Mouse (Mus musculus) MEL (cell line): ENCODE results near the gene Rps6kc1.

Source experiments
- CHD1 ChIP-seq: IDR thresholded peaks from 2 replicates; pipeline ENCODE4 v1.6.1; 2012; ENCODE audit warnings: low read depth, mild to moderate bottlenecking, inconsistent platforms, low read length, improper control_type of control experiment
- CHD2 ChIP-seq: IDR thresholded peaks from 2 replicates; pipeline ENCODE4 v1.6.1; 2011; ENCODE audit warnings: low read length, improper control_type of control experiment
- CTCF ChIP-seq, 3 experiments: IDR thresholded peaks in 2 of 3; conservative IDR thresholded peaks in 1 of 3; 2 replicates each; pipeline ENCODE4 v1.5.1; 2011 to 2012; ENCODE audit warnings: low read length in 3 of 3, low read depth in 2 of 3, mild to moderate bottlenecking in 2 of 3, improper control_type of control experiment in 1 of 3, inconsistent platforms in 1 of 3, mixed read lengths in 1 of 3, moderate library complexity in 1 of 3; ENCODE audit not compliant: control insufficient read depth in 1 of 3, insufficient read depth in 1 of 3, poor library complexity in 1 of 3, severe bottlenecking in 1 of 3
- EP300 ChIP-seq, 2 experiments: IDR thresholded peaks; 2 replicates each; pipeline ENCODE4 v1.6.1; 2011; ENCODE audit warnings: improper control_type of control experiment in 2 of 2, low read length in 2 of 2, low read depth in 1 of 2, mild to moderate bottlenecking in 1 of 2
- HCFC1 ChIP-seq: IDR thresholded peaks from 2 replicates; pipeline ENCODE4 v1.6.1; 2012; ENCODE audit warnings: low read depth, mild to moderate bottlenecking, inconsistent platforms, low read length, improper control_type of control experiment, moderate library complexity
- MAFK ChIP-seq: IDR thresholded peaks from 2 replicates; pipeline ENCODE4 v1.6.1; 2011; ENCODE audit warnings: low read depth, mild to moderate bottlenecking, low read length, improper control_type of control experiment, borderline replicate concordance
- MEF2A ChIP-seq: IDR thresholded peaks from 2 replicates; pipeline ENCODE4 v1.6.1; 2014; ENCODE audit warnings: low read depth, mild to moderate bottlenecking, inconsistent platforms, low read length, improper control_type of control experiment; ENCODE audit not compliant: poor library complexity, insufficient replicate concordance, severe bottlenecking; ENCODE audit errors: extremely low read depth
- POLR2A ChIP-seq, 2 experiments: IDR thresholded peaks; 2 replicates each; pipeline ENCODE4 v1.6.1; 2011 to 2012; ENCODE audit warnings: low read length in 2 of 2, mild to moderate bottlenecking in 2 of 2, control low read depth in 1 of 2, improper control_type of control experiment in 1 of 2, low read depth in 1 of 2, moderate library complexity in 1 of 2; ENCODE audit not compliant: control insufficient read depth in 1 of 2, insufficient read depth in 1 of 2, poor library complexity in 1 of 2
- RCOR1 ChIP-seq: IDR thresholded peaks from 2 replicates; pipeline ENCODE4 v1.6.1; 2012; ENCODE audit warnings: low read depth, mild to moderate bottlenecking, inconsistent platforms, low read length, improper control_type of control experiment
- SIN3A ChIP-seq: IDR thresholded peaks from 2 replicates; pipeline ENCODE4 v1.6.1; 2012; ENCODE audit warnings: low read length, improper control_type of control experiment, inconsistent platforms
- TAL1 ChIP-seq: IDR thresholded peaks from 2 replicates; pipeline ENCODE4 v1.6.1; 2012; ENCODE audit warnings: mild to moderate bottlenecking, inconsistent platforms, low read length, moderate library complexity, mixed read lengths
- USF1 ChIP-seq: IDR thresholded peaks from 2 replicates; pipeline ENCODE4 v1.6.1; 2014; ENCODE audit warnings: low read depth, mild to moderate bottlenecking, inconsistent platforms, low read length, improper control_type of control experiment, moderate library complexity
- ZC3H11A ChIP-seq: IDR thresholded peaks from 2 replicates; pipeline ENCODE4 v1.6.1; 2012; ENCODE audit warnings: low read depth, mild to moderate bottlenecking, inconsistent platforms, low read length, improper control_type of control experiment
- ZNF384 ChIP-seq: IDR thresholded peaks from 2 replicates; pipeline ENCODE4 v1.6.1; 2012; ENCODE audit warnings: low read depth, mild to moderate bottlenecking, inconsistent platforms, low read length, improper control_type of control experiment

GRCm38 (mm10) chr1:190845419-190845818, 66.2 kb downstream of the Rps6kc1 start:
- no peak for TF ChIP-seq RCOR1
- TF ChIP-seq HCFC1, result no peak
- no peak for TF ChIP-seq CTCF (IDR thresholded peaks at IDR 0.05 in 2 of 3, conservative IDR thresholded peaks at IDR 0.05 in 1 of 3; ENCODE audit: control insufficient read depth in 1 of 3, insufficient read depth in 1 of 3, low read depth in 2 of 3, low read length in 3 of 3, poor library complexity in 1 of 3, severe bottlenecking in 1 of 3)
- TF ChIP-seq EP300 (IDR thresholded peaks at IDR 0.05; ENCODE audit: low read depth in 1 of 2, low read length in 2 of 2), result no peak
- no peak for TF ChIP-seq ZC3H11A
- no peak for TF ChIP-seq POLR2A (IDR thresholded peaks at IDR 0.05; ENCODE audit: control insufficient read depth in 1 of 2, insufficient read depth in 1 of 2, low read depth in 1 of 2, low read length in 2 of 2, poor library complexity in 1 of 2)
- TF ChIP-seq ZNF384, result no peak
- TF ChIP-seq MAFK, result no peak
- TF ChIP-seq USF1, result no peak
- TF ChIP-seq TAL1, result no peak
- TF ChIP-seq MEF2A, result no peak
- TF ChIP-seq CHD1, result no peak
- no peak for TF ChIP-seq CHD2
- no peak for TF ChIP-seq SIN3A
